Comparison of ENCODE assay signal across 7 mouse cellular contexts in the genomic region with DNA sequence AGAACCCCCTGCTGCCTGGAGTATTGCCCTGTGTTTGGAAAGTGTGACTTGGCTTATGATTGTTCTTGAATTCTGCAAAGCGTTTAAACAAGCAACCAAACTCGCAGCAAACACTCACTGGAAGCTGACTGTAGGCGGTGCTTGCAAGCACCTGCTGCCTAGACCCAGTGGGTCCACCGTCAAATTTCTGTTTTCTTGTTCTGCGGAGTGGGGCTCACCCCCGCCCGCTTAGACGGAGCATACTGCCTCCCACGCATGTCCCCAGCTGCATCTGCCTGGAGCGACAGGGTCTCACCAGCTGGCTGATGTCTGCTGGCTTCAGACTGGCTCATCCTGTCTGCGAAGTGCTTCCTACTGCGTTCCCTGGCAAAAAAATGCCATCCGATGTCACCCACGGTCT. TPM values are rescaled to one million over a fixed set of nuclear protein-coding genes. Genes with fewer than 3 reads are reported as not detected.
DNase-seq lines count a peak whose midpoint lies in the region; ATAC-seq and TF ChIP-seq lines count a peak whose summit lies in the region.

No protein-coding gene starts in this region.

- H3K4me1 ChIP-seq in embryonic facial prominence, embryonic 10.5 days, result peaks cover 40% of the 10 kb centered on the region
- H3K4me1 ChIP-seq in heart, embryonic 16.5 days (ENCODE audit: control insufficient read depth, insufficient read depth, low read length), result peaks cover 18% of the 10 kb centered on the region
- H3K4me1 ChIP-seq in kidney, postnatal 0 days (replicated peaks; ENCODE audit: insufficient read depth, low read length), result peaks cover 18% of the 10 kb centered on the region
- peaks cover 59% of the 10 kb centered on the region for H3K4me1 ChIP-seq in limb, embryonic 13.5 days
- peaks cover 14% of the 10 kb centered on the region for H3K4me1 ChIP-seq in midbrain, embryonic 16.5 days (ENCODE audit: control insufficient read depth, insufficient read depth, low read length)

- WGBS in embryonic facial prominence, embryonic 10.5 days, result 23% methylated on average over 14 of the region's 14 CpGs
- 15% methylated on average over 14 of the region's 14 CpGs for WGBS in heart, embryonic 16.5 days
- WGBS in kidney, postnatal 0 days, result 3% methylated on average over 14 of the region's 14 CpGs
- WGBS in limb, embryonic 13.5 days, result 12% methylated on average over 14 of the region's 14 CpGs
- WGBS in midbrain, embryonic 16.5 days, result 16% methylated on average over 14 of the region's 14 CpGs

- peaks cover 26% of the 10 kb centered on the region for H3K27me3 ChIP-seq in embryonic facial prominence, embryonic 10.5 days (replicated peaks; ENCODE audit: low read depth, poor library complexity, severe bottlenecking)
- H3K27me3 ChIP-seq in heart, embryonic 16.5 days (ENCODE audit: control insufficient read depth, insufficient read depth, low read length), result no peaks in the 10 kb centered on the region
- no peaks in the 10 kb centered on the region for H3K27me3 ChIP-seq in kidney, postnatal 0 days (ENCODE audit: insufficient read depth, low read length)
- no peaks in the 10 kb centered on the region for H3K27me3 ChIP-seq in limb, embryonic 13.5 days
- no peaks in the 10 kb centered on the region; the same call in 1 of the 2 replicates for H3K27me3 ChIP-seq in midbrain, embryonic 16.5 days (ENCODE audit: control insufficient read depth, insufficient read depth, low read depth, low read length)

- peak; percentile 85 for DNase-seq in Muller cell, postnatal 12 days (ENCODE audit: inconsistent ontology term)
- DNase-seq in embryonic facial prominence, embryonic 10.5 days (ENCODE audit: low spot score), result no peak
- peak; percentile 74 for DNase-seq in kidney, postnatal 0 days (ENCODE audit: low spot score)
- peak; percentile 58 for DNase-seq in testis, postnatal 10 days (ENCODE audit: low spot score)

- H3K4me2 ChIP-seq in heart, embryonic 16.5 days (ENCODE audit: low read depth, low read length), result peak overlapping the region; percentile 88
- peak overlapping the region; percentile 59 for H3K4me2 ChIP-seq in kidney, postnatal 0 days (ENCODE audit: low read length)
- H3K4me2 ChIP-seq in limb, embryonic 13.5 days (replicated peaks), result peak overlapping the region; percentile 71
- H3K4me2 ChIP-seq in midbrain, embryonic 16.5 days (ENCODE audit: low read length), result peak overlapping the region; percentile 62

- H3K36me3 ChIP-seq in embryonic facial prominence, embryonic 10.5 days (replicated peaks), result no peaks in the 10 kb centered on the region
- no peaks in the 10 kb centered on the region for H3K36me3 ChIP-seq in heart, embryonic 16.5 days (ENCODE audit: control insufficient read depth, insufficient read depth)
- no peaks in the 10 kb centered on the region for H3K36me3 ChIP-seq in kidney, postnatal 0 days (ENCODE audit: insufficient read depth, low read length)
- no peaks in the 10 kb centered on the region for H3K36me3 ChIP-seq in limb, embryonic 13.5 days
- no peaks in the 10 kb centered on the region for H3K36me3 ChIP-seq in midbrain, embryonic 16.5 days (ENCODE audit: control insufficient read depth, insufficient read depth, low read length)

- TF ChIP-seq CTCF in kidney, postnatal 0 days (IDR thresholded peaks at IDR 0.05; ENCODE audit: low read depth), result no peak

- peak overlapping the region; percentile 54 for H3K4me3 ChIP-seq in embryonic facial prominence, embryonic 10.5 days
- peak overlapping the region; percentile 58 for H3K4me3 ChIP-seq in heart, embryonic 16.5 days (ENCODE audit: low read length)
- peak overlapping the region; percentile 31 for H3K4me3 ChIP-seq in kidney, postnatal 0 days (replicated peaks; ENCODE audit: low read depth, low read length)
- H3K4me3 ChIP-seq in limb, embryonic 13.5 days, result peak overlapping the region; percentile 34
- peak overlapping the region; percentile 32 for H3K4me3 ChIP-seq in midbrain, embryonic 16.5 days (ENCODE audit: low read depth, low read length)

- peak overlapping the region; percentile 68 for H3K9ac ChIP-seq in heart, embryonic 16.5 days (ENCODE audit: low read length)
- 0 out of 2 replicates have a peak overlapping the region, but pooled peaks have one; percentile 37 for H3K9ac ChIP-seq in kidney, postnatal 0 days (ENCODE audit: low read depth, low read length)
- H3K9ac ChIP-seq in limb, embryonic 13.5 days, result 0 out of 2 replicates have a peak overlapping the region, but pooled peaks have one; percentile 43
- H3K9ac ChIP-seq in midbrain, embryonic 16.5 days (ENCODE audit: low read depth, low read length), result peak overlapping the region; percentile 39; the same call in 1 of the 2 replicates

- H3K9me3 ChIP-seq in embryonic facial prominence, embryonic 10.5 days, result no peaks in the 10 kb centered on the region
- no peaks in the 10 kb centered on the region for H3K9me3 ChIP-seq in heart, embryonic 16.5 days (replicated peaks; ENCODE audit: control insufficient read depth, low read length)
- no peaks in the 10 kb centered on the region for H3K9me3 ChIP-seq in kidney, postnatal 0 days (replicated peaks; ENCODE audit: low read length)
- H3K9me3 ChIP-seq in limb, embryonic 13.5 days, result 0 out of 2 replicates have a peak, but pooled peaks cover 3% of the 10 kb centered on the region
- H3K9me3 ChIP-seq in midbrain, embryonic 16.5 days (replicated peaks; ENCODE audit: control insufficient read depth, low read length, poor library complexity, severe bottlenecking), result no peaks in the 10 kb centered on the region

- H3K27ac ChIP-seq in embryonic facial prominence, embryonic 10.5 days (replicated peaks), result no peak overlapping the region
- peak overlapping the region; percentile 23 for H3K27ac ChIP-seq in heart, embryonic 16.5 days (ENCODE audit: low read length)
- H3K27ac ChIP-seq in kidney, postnatal 0 days, result no peak overlapping the region
- H3K27ac ChIP-seq in limb, embryonic 13.5 days, result no peak overlapping the region
- no peak overlapping the region for H3K27ac ChIP-seq in midbrain, embryonic 16.5 days (ENCODE audit: low read length)

- peak; percentile 35; the same call in 1 of the 2 replicates for ATAC-seq in heart, embryonic 16.5 days (replicated peaks; ENCODE audit: extremely low read depth, insufficient read depth, low FRiP score)
- 0 out of 2 replicates have a peak, but pooled peaks have one; percentile 54 for ATAC-seq in kidney, postnatal 0 days (replicated peaks; ENCODE audit: low FRiP score, low read depth)
- no peak for ATAC-seq in limb, embryonic 13.5 days (ENCODE audit: low FRiP score, low read depth)
- ATAC-seq in midbrain, embryonic 16.5 days, result no peak; the same call in 1 of the 2 replicates

RNA-seq across cellular contexts. Expression of gene Pgpep1l, which starts 0.5 kb away (rescaled TPM):
- not detected in 2 replicates for polyA plus RNA-seq in embryonic facial prominence, embryonic 10.5 days (2016; fragmentation: Nextera tagmentation; extraction: Ambion mirVana)
- polyA plus RNA-seq in heart, embryonic 16.5 days (2015; fragmentation: Nextera tagmentation; extraction: Ambion mirVana), result 0.71 TPM in 1 of 2 replicates, not detected in the other
- 0.18 and 0.19 TPM in 2 replicates for polyA plus RNA-seq in kidney, postnatal 0 days (2015; fragmentation: Nextera tagmentation; extraction: Ambion mirVana)
- not detected in 2 replicates for polyA plus RNA-seq in limb, embryonic 13.5 days (2015; fragmentation: Nextera tagmentation; extraction: Ambion mirVana)
- not detected in 2 replicates for polyA plus RNA-seq in midbrain, embryonic 16.5 days (2015; fragmentation: Nextera tagmentation; extraction: Ambion mirVana)

RNA-seq across cellular contexts. Expression of gene Fam169b, which starts 9.1 kb away (rescaled TPM):
- 1.1 and 1.4 TPM in 2 replicates for polyA plus RNA-seq in embryonic facial prominence, embryonic 10.5 days (2016; fragmentation: Nextera tagmentation; extraction: Ambion mirVana)
- polyA plus RNA-seq in heart, embryonic 16.5 days (2015; fragmentation: Nextera tagmentation; extraction: Ambion mirVana), result 7.2 and 15.1 TPM in 2 replicates
- polyA plus RNA-seq in kidney, postnatal 0 days (2015; fragmentation: Nextera tagmentation; extraction: Ambion mirVana), result 0.47 and 0.64 TPM in 2 replicates
- 2.0 TPM in 2 replicates for polyA plus RNA-seq in limb, embryonic 13.5 days (2015; fragmentation: Nextera tagmentation; extraction: Ambion mirVana)
- polyA plus RNA-seq in midbrain, embryonic 16.5 days (2015; fragmentation: Nextera tagmentation; extraction: Ambion mirVana), result 0.16 TPM in 1 of 2 replicates, not detected in the other

Comparison
In these comparisons a context has a peak if more than half of its experiments do, and no peak if none do; other contexts are left out.
1. ATAC-seq: peak in heart, embryonic 16.5 days (single experiment) and kidney, postnatal 0 days (single experiment); none in limb, embryonic 13.5 days (single experiment) and midbrain, embryonic 16.5 days (single experiment).
2. Peak in every context shown above with its lines, with median percentiles within 50 percentile points of each other: H3K4me3 ChIP-seq, H3K4me2 ChIP-seq and H3K9ac ChIP-seq.